Mouse (Mus musculus) yolk sac, embryonic 10.5 days (tissue): Measurements from ENCODE around the gene Pgrmc1.
A peak's percentile ranks its signal among the peaks of the same experiment; 100 is the strongest.
"Not testable (repeated sequence)": the region's sequence is repeated elsewhere in the genome, so short reads cannot be mapped to it uniquely, and the experiment has no call there.

Source experiments
- DNase-seq: peaks from one replicate; pipeline ENCODE4 v3.0.0-alpha.2; 2017; ENCODE audit warnings: low spot score

Pgrmc1 gene

DNA sequence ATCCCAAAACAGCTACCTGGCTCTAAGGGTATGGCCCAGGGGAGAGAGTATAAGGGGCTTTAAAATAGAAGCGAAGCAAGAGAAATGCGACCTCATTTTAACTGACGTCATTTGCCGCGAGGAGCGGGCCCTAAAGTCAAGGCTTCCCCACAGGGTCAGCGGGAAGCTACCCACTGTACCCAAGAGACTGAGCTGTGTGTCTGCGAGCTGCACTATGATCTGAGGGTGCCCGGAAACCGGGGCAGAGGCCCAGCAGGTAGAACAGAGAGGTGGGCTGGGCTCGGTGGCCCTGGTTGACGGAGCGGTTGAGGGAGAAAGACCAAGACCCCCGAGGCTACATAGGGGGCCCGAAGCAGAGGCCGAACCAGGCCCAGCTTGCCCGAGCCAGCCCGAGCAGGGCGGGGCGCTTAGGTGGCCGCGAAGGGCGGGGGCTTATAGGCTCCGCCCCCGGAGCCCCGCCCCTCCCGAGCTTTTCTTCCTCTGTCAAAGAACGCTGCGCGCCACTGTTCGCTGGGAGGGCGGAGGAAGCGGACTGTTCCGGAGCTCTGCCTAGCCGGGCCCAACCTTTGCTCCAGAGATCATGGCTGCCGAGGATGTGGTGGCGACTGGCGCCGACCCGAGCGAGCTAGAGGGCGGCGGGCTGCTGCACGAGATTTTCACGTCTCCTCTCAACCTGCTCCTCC is at the start of gene Pgrmc1:
TSS of gene Pgrmc1 (plus strand) at position 500 of the 683 bp plus-strand sequence.
- DNase-seq: peak; percentile 81

DNA sequence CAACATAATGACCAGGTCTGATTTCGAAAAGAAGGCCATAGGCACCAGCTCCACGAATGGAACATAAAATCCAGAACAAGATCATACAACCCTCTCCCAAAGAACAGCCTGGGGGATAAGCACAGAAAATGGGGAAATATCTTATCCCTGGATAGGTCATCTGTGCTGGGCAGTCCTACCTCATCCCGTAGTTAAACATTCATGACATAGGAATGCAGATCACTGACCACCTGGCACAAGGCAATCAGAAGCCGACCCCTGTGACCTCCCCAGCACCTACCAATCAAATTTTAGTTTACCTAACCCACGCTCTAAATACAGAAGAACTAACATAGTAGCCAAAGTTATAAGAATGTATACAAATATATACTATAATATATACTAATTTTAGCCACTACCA is 49.2 kb upstream of the Pgrmc1 start:
- peak; percentile 14 for DNase-seq

DNA sequence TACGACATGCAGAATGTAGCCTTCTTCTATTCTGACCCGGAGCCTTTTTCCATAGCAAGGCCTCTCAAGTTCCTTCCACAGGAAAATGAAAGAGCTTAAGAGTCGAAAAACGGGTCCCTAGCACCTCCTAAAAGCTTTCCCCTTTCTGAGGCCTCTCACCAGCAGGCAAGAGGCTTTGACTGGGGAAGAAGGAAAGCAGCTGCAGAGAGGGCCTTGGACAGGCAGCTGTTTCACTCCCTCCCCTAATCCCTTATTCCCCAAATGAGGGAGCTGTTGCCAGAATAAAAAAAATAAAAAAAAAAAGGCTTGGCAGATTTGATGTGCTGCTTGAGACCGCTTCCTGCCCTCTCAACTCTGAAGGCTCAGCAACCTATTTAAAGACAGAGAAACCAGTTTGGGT is 47.1 kb upstream of the Pgrmc1 start:
- DNase-seq: peak; percentile 14

DNA sequence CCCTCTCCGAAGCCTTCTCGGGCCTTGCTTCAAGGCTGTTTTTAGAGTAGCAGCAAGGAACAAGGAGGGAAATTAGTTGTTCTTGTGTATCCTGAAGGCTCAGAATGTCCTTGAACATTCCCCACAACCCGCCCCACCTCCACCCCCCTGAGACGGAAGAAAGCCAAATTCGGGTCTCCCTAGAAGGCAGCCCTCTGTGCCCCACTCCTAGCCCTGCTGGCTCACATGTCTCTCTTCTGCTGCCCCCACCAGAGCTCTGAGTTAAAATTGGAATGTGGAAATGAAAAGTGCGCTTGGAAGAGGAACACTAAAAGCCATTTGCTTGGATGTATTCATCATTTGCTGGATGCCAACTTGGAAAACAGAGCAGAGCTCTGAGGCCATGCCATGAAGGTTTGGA is 46.7 kb upstream of the Pgrmc1 start:
- DNase-seq: no peak

DNA sequence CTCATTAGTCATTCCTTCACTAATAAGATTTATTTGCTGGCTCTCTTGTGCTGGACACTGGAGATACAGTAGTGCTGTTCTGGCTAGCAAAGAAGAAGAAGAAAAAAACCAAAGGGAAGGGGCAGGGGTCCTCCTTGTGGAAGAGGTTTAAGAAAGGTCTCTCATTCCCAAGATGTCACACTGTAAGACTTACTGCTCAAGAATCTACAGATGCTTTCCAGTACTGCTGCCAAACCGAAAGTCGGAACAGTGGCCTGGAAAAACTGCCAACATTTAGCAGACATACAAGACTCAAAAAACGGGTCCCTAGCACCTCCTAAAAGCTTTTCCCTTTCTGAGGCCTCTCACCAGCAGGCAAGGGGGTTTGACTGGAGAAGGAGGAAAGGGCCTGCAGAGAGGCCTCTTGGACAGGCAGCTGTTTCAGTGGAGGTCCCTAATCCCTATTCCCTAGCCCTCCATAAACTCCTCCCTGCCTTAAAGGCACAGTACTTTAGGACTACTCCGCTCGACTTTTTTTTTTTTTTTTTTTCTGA is 45.9 kb upstream of the Pgrmc1 start:
- DNase-seq: peak; percentile 50

DNA sequence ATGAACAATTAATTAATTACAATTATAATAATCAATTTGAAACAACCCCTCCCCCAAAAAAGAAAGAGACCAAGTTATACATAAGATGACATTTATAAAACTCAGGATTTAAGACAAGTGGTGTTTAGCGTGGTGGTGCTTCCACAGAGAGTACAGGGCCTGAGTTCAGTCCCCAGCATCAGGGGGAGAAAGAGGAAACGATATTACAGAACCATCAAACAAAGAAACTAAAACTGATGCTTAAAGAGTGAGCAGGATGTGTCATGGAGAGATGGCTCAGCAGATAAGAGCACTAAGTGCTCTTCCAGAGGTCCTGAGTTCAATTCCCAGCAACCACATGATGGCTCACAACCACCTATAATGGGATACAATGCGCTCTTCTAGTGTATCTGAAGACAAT is 45.3 kb upstream of the Pgrmc1 start:
- no peak for DNase-seq

DNA sequence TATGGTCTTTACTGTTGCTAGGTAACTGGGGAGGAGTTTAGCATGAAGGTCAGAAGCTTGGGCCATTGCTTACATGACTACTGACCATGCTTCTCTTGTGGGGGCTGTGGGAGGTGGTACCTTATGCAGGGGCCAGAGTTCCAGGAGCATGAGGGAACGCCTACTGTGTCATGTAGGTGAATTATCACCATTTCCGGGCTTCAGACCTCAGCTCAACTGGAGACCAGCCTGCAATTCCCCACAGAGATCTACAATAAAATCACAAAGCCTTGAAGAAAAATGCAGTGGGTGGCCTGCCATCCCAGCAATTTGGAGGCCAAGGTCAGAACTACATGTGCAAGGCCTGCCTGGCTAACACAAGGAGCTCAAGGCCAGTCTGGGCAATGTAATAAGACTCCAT is 42.8 kb upstream of the Pgrmc1 start:
- DNase-seq: not testable (repeated sequence)

DNA sequence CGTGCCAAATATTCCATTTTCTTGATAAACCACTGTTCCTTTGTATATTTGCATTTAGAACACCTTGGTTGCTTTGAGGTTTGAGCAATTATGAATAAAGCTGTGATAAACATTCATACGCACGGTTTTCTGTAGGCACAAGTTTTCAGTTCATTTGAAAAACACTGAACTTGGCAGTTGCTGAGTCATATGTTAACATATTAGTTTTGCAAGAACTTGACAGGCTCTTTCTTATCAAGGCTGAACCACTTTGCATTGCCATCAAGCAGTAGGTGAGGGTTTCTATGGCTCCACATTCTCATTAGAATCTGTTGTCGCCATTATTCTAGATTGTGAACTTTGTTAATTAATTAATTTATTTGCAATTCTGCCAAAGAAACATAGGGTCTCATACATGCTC is 37.8 kb upstream of the Pgrmc1 start:
- no peak for DNase-seq

DNA sequence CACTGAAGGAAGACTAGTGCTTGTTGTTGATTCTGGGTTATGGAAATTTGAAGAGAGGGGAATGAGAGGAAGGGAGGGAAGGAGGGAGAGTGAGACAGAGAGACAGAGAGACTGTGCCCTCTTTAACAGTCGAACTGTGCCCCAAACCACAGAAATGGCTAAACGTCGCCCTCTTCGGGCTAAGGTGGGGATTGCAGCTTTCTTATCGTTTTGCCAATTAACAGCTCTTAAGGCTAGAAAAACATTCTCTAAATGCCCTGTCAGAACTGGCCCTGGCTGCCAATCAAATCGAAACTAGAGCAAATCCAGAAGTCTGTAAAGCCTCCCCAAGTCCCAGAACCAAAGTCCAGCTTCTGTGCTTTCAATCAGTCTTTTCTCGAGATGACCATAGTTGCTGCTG is 36.4 kb upstream of the Pgrmc1 start:
- DNase-seq: peak; percentile 20

DNA sequence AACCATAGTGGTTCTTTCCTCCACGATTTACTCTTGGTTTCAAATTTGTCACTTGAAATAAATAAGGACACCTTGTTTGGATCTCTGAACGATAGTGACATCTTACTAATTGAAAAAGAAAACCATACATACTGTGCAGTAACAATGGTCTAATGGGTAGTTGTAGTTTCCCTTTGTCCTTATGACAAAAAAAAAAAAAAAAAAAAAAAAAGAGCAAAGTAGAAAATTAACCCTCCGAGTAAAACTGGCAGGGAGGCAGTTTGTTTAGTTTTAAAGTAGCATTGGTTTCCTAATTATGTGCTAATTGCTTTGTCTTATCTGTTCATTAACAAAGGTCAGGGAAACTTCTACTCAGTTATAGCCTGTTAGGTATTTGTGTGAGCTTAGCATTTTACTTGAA is 35.9 kb upstream of the Pgrmc1 start:
- no peak for DNase-seq

DNA sequence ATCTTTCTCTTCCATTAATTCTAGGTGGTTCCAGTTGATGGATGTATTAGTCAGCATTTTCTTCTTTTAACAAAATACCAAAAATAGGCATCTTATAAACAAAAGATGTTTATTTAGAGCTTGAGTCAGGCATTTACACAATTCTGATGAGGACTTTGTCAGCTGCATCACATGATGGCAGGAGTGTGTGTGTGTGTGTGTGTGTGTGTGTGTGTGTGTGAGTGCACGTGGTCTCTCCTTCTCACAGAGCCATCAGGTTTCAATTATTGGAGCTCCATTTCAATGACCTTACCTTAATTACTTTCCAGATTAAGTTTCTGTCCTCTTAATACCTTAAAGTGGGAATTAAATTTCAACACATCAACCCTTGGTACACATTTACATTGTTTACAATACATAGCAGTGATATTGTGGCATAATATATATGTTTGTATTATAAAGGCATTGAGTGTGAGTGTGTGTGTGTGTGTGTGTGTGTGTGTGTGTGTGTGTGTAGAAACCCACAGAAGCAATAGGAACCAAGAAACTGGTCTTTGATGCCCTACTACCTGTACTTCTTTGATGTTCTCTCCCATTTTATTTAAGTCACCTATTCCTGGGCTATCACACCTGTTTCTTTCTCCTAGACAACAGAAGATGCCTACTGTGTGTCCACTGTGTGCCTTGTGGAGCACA is 11.2 kb upstream of the Pgrmc1 start:
- DNase-seq: no peak

DNA sequence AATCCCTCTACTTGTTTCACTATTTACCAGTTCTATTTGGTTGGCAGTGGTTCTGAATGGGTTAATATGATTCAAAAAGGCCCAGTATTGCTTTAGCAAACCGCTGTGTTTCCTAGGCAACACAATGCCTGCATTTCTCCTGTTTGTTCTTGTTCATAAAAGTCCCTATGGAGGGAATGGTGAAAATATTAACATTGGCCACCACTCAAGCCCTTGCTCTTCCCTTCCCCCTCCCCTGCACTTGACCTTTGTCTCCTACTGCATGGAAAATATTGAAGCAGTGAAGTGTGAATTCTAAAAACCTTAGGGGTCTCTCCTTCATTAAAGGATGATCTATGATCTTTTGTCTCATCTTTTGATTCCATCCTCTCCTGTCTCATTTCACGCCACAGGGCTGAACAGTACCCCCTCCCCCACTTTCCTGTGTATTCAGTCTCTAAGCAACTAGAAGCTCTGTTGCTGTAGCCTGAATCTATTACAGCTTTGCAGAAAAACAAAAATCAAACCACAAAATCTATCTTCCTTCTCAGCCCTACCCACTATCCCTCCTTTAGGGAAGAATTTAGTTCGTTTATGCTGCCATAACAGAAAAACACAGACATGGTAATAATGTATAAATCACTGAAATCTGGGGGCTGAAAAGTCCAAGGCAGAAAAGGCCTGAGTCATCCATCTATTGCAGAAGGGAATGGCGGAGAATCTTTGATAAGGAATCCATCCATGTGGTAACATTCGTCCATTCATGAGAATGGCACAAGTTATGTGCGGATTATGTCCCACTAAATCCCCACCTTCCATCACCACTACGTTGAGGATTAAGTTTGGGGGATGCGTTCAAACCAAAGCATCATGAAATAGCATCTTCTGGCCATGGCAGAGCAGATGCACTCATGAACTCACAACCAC is 10.4 kb upstream of the Pgrmc1 start:
- DNase-seq: no peak

DNA sequence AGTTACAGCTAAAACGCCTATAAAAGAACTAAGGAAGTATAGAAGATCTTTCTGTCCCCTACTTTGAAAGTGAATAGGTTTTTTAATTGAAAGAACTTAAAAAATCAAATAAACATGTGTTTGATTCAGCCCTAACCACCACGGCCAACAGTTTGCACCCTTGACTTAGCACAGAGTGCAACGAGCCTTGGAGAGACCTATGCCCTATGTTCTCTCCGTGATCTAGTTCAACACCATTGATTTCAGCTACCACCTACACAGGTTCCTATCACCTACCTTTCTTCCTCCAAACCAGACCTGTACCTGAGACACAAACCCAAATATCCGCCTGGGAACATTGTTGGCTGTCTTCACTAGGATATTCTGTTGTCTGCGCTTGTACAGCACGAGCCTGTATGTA is 7.7 kb upstream of the Pgrmc1 start:
- DNase-seq: no peak

DNA sequence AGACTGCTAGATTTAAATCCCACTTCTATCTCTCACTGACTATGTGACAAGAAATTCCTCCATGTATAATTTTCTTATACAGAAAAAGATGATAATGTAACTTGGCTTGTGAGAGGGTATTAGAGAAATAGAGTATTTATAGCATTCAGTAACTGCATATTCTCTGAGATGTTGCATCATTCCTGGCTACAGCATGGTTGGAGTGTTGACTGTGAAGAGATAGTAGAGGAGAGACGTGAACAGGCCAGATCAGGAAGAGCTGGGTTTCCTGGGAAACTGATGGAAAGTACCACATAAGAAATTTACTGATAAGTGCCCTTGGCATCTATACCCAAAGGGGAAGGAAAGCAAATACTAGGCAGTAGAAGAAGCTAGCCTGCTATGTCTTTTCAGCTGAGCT is 6.9 kb upstream of the Pgrmc1 start:
- no peak for DNase-seq

DNA sequence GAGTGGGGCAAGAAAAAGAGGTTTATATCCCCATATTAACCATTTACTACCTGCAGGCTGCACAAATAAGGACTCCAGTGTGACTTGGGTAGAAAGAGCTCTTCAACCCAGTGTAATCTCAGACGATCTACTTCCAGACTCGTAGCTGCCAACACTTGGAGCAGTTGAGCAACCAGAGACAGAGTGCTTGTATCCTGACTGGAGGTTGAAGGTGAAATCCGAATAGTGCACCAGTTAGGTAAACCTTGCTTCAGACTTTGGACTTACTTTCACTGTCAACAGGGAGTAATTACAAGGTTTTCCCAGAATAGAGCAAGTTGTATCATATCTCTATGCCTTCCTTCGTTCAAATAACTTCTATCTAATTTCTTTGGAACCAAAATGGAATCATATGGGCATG is 6.5 kb upstream of the Pgrmc1 start:
- DNase-seq: peak; percentile 19

DNA sequence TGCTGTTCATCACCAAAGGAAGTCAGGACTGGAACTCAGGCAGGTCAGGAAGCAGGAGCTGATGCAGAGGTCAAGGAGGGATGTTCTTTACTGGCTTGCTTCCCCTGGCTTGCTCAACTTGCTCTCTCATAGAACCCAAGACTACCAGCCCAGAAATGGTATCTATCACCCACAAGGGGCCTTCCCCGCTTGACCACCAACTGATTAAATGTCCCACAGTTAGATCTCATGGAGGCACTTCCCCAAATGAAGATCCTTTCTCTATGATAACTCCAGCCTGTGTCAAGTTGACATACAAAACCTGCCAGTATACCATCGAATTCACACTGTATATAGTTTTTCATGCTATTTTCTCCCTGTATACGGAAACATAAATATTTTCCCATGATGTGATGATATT is 2.8 kb upstream of the Pgrmc1 start:
- DNase-seq: no peak

DNA sequence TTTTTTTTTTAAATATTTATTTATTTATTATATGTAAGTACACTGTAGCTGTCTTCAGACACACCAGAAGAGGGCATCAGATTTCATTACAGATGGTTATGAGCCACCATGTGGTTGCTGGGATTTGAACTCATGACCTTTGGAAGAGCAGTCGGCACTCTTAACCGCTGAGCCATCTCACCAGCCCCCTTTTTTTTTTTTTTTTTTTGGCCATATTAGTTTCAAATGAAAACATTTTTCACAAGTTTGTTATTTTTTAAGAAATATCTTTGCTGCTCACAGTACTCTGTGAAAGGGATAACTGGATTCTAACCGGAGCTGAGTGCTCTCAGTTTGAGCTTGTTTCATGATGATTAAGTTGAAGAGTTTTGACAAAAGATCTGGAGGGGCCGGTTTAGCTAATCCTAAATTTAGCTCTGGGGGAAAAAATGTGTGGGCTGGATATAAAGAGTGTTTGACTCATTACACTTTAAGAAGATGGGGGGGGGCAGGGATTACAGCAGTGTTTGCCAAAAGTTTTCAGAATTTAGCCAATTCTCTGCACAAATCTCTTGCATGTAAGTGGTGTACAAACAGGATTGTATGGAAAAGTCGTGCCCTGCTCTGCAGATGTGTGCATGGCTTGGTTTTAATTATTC is 1.4 kb upstream of the Pgrmc1 start:
- not testable (repeated sequence) for DNase-seq

DNA sequence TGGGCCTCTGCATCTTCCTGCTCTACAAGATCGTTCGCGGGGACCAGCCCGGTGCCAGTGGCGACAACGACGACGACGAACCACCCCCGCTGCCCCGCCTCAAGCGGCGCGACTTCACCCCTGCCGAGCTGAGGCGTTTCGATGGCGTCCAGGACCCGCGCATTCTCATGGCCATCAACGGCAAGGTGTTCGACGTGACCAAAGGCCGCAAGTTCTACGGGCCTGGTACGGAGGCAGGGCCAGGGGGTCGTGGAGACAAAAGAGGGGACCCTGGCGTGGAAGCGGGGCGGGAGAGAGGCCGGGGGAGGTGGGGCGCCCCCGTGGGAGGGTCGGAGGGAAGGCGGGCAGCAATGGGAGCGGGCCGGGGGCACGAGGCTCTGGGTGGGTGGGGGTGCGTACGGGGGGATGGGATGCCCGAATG is 394 bp downstream of the Pgrmc1 start:
- no peak for DNase-seq

DNA sequence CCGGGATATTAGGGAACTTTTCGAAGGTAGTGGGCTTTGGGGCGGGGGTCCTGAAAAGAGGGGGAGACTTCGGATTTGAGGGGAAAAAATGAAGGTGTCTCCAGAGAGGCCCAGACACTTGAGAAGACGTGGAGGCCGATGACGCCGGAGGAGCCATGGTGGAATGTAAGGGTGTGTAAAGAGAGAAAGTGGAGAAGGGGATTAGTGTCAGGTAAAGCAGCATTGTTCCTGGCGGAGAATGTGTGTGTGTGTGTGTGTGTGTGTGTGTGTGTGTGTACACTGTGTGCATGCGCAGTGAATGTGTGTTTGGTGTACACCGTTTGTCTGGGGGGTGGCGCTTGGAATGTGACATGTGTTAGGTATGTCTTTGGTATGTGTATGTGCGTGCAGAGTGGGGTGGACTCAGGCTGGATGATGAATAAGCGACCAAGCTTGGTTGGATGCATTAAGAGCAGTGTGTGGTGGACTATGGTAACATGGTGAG is 897 bp downstream of the Pgrmc1 start:
- peak; percentile 21 for DNase-seq

DNA sequence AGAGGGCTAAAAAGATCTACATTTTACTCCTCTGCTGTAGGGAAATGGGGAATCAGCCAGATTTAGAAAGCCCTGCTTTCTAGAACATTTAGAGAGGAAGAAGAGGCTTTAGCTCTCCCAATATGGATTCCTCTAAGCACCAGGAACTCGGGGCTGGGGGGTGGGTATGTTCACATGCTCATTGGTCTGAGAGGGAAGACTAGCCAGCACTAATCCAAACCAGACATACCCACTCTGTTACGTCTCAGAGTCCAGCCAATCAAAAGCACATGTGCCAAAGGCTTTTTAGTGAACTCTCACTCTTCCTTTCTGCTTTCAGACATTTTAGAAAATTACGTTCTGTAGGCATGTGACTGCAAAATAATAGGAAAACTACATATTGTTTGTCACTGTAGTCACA is 1.6 kb downstream of the Pgrmc1 start:
- DNase-seq: no peak

DNA sequence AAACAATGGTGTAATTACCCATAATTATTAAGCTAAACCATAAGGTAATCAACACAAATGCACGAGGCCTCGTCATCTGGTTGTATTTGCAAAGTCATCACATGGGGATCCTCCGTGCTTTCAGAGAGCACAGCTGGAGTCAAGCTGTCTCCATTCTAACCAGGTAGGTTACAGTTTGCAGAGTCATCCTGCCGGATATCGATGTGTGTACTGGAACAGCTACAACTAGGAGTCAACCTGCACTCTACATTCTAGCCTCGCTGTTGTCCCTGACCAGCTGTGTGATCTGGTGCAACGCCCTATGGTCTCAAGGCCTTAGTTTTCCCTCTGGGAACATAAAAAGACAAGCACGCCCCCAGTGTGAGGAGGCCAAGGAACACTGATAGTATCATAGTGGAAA is 2.1 kb downstream of the Pgrmc1 start:
- DNase-seq: no peak

DNA sequence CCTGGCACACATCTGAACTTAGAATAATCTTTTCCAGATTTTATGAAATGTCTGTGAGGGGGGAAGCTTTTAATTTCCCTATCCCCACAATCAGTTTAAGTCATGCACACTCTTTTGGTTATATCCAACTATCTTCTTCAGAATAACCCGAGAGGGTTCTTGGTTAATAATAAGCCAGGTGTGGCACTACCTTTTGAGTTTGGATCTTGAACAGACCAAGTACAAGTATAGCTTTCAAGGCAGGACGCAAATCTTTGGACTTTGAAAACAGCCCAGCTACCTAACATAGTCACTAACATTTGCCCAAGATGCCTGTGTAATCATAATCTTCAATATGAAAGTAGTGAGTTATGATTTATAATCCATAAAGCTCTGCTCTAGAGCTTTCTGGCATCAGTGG is 4.9 kb downstream of the Pgrmc1 start:
- no peak for DNase-seq
